Mouse (Mus musculus) midbrain, embryonic 14.5 days (tissue): ENCODE data around the gene Disp3. TPM values are rescaled to one million over a fixed set of nuclear protein-coding genes. Genes with fewer than 3 reads are reported as not detected.

Experiments
- ATAC-seq: fragments of 200-750 bp; cut with Nextera tagmentation; 2 replicates; pipeline ENCODE4 v1.8.0; 2017; ENCODE audit warnings: moderate number of reproducible peaks, moderate library complexity; ENCODE audit not compliant: low FRiP score, low TSS enrichment
- DNase-seq: peaks from one replicate; pipeline ENCODE4 v3.0.0-alpha.2; 2015
- H3K27ac ChIP-seq: fragments of 300-500 bp; sonication (generic); replicated peaks from 2 replicates; pipeline ENCODE4 v1.5.1; 2014; ENCODE audit warnings: mild to moderate bottlenecking, low read depth, low read length, moderate library complexity
- H3K27me3 ChIP-seq: fragments of 300-500 bp; sonication (generic); 2 replicates; pipeline ENCODE4 v1.6.1; 2014; ENCODE audit warnings: low read length, control low read depth, mixed read lengths; ENCODE audit not compliant: control insufficient read depth, insufficient read depth
- H3K36me3 ChIP-seq: fragments of 300-500 bp; sonication (generic); 2 replicates; pipeline ENCODE4 v1.6.1; 2014; ENCODE audit warnings: low read length, control low read depth; ENCODE audit not compliant: control insufficient read depth, insufficient read depth
- H3K4me1 ChIP-seq: fragments of 300-500 bp; sonication (generic); 2 replicates; pipeline ENCODE4 v1.6.1; 2014; ENCODE audit warnings: mild to moderate bottlenecking, antibody characterized with exemption, low read length, control low read depth; ENCODE audit not compliant: control insufficient read depth, insufficient read depth
- H3K4me2 ChIP-seq: fragments of 300-500 bp; sonication (generic); 2 replicates; pipeline ENCODE4 v1.6.1; 2014; ENCODE audit warnings: mild to moderate bottlenecking, low read length, moderate library complexity
- H3K4me3 ChIP-seq: fragments of 300-500 bp; sonication (generic); replicated peaks from 2 replicates; pipeline ENCODE4 v1.5.1; 2014; ENCODE audit warnings: low read depth, low read length
- H3K9ac ChIP-seq: fragments of 300-500 bp; sonication (generic); replicated peaks from 2 replicates; pipeline ENCODE4 v1.6.1; 2014; ENCODE audit warnings: mild to moderate bottlenecking, low read length, moderate library complexity
- H3K9me3 ChIP-seq: fragments of 300-500 bp; sonication (generic); 2 replicates; pipeline ENCODE4 v1.6.1; 2016; ENCODE audit warnings: low read length, control low read depth, mixed read lengths; ENCODE audit not compliant: control insufficient read depth
- WGBS: fragments of 180-500 bp; shearing (Covaris S2); extraction: QIAGEN DNeasy Blood & Tissue Kit; methylation state at CpG from one replicate; pipeline ENCODE4 v1.1.7; 2014; 5-methylcytosine and 5-hydroxymethylcytosine counted together
- polyA plus RNA-seq: library from polyadenylated mRNA; unstranded; fragments of >200 nt; fragmentation: Nextera tagmentation; extraction: Ambion mirVana; gene quantifications from 2 replicates; pipeline ENCODE4 v1.2.1, GENCODE M21; 2014

Gene Disp3
- 10.6 and 11.8 TPM in 2 replicates for polyA plus RNA-seq

DNA sequence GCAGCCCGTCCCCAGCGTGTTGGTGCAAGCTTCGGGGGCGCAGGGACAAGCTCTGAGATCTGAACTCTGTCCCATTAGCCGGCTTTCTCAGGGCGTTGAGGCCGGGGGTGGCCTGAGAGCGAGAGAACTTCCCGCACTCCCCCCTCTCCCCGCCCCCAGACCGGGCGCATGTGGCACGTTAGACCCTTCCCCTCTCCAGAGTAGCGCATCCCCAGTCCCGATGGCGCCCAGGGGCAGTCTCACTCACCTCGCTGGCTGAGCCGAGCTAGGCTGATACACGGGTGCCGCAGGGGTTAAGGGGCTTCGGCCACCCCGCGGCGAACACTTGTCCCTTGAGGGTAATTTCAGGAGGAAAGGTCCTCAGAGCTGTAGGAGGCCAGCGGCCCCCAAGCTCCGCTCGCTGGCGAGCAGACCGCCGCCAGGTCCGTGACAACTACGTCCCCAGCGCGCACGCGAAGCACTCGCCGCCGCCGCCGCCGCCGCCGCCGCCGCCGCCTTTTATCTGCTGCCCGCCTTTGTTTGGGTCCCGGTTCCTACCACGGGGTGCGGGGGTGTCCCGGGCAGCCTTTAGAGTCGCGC is at the start of gene Disp3:
Disp3 (minus strand) TSS at position 490 of the 579 bp plus-strand sequence.
- Histone ChIP-seq H3K9ac (peak within 1 kb of the TSS; percentile 86), H3K9me3 (no peaks in the 10 kb centered on the region), H3K27me3 (no peaks in the 10 kb centered on the region), H3K4me1 (peaks cover 59% of the 10 kb centered on the region), H3K36me3 (no peaks in the 10 kb centered on the region), H3K27ac (peak within 1 kb of the TSS; percentile 82), H3K4me3 (peak within 1 kb of the TSS; percentile 73), H3K4me2 (peak within 1 kb of the TSS; percentile 83)
- no peak for DNase-seq
- 1% methylated on average over 54 of the region's 54 CpGs for WGBS
- peak; percentile 54 for ATAC-seq

DNA sequence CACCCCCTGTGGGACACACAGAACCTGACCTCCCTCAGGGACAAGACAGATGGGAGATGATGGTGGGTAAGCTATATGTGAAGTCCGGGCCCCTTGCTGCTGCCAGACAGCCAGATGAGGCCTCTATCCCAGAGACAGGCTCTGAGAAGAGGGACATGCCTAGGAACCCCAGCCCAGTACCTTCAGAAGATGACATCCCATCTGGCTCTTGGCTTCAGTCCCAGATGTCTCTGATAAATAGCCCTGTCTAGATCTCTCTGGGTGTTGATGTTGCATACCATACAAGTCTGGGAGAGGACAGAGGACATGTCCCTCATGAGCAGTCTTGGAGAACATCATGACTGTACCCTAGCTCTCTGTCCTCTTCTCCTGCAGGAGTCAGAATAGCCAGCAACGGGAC is 42.5 kb upstream of the Disp3 start:
- DNase-seq (no peak), ATAC-seq (no peak)
- H3K27ac ChIP-seq: no peak overlapping the region
- peaks cover 43% of the 10 kb centered on the region for H3K4me1 ChIP-seq
- no peak overlapping the region for H3K4me3 ChIP-seq
- H3K9ac ChIP-seq: no peak overlapping the region
- no peaks in the 10 kb centered on the region for H3K9me3 ChIP-seq
- WGBS: 88% methylated on average over 2 of the region's 2 CpGs
- H3K36me3 ChIP-seq: no peaks in the 10 kb centered on the region
- H3K27me3 ChIP-seq: no peaks in the 10 kb centered on the region
- no peak overlapping the region for H3K4me2 ChIP-seq

DNA sequence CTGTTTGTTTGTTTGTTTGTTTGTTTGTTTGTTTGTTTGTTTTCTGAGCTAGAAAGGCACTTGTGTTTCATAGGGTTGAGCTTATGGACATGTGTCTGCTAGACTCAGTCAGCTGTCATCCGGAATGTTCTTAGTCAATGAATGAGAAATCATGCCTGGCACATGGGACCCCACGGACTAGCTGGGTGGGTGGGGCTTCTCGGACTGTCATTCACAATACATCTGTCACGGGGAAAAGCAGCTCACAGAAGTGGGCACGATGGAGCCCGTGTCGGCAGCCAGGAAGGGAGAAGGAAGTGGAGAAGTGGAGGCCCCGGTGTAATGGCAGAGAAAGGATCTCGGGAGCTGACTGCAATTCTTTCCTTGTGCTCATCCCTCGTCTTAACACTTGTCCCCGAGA is 41.7 kb upstream of the Disp3 start:
- H3K4me2 ChIP-seq: no peak overlapping the region
- peaks cover 44% of the 10 kb centered on the region for H3K4me1 ChIP-seq
- 15% methylated on average over 11 of the region's 11 CpGs for WGBS
- DNase-seq (peak; percentile 53), ATAC-seq (no peak)
- H3K4me3 ChIP-seq: no peak overlapping the region
- H3K9ac ChIP-seq: no peak overlapping the region
- H3K27ac ChIP-seq: peak overlapping the region; percentile 42; the same call in 1 of the 2 replicates
- H3K9me3 ChIP-seq: no peaks in the 10 kb centered on the region
- no peaks in the 10 kb centered on the region for H3K36me3 ChIP-seq
- H3K27me3 ChIP-seq: no peaks in the 10 kb centered on the region

DNA sequence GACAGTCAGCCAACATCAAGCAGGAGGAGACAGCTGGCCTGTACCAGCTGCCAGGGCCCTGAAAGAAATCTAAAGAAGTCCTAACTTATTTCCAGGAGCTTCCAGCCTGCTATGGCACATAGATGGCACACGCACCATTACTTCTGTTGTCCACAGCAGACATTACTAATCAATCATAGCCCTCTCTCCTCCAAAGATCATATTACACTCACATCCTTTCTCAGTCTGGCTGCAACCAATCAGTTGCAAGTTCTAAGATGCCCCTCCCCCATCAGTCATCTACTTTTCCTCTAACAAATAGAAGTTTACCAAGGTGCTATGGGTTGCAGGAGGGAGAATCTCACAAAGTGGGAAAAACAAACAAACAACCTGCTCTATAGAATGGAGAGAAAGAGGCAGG is 40.5 kb upstream of the Disp3 start:
- H3K27ac ChIP-seq: no peak overlapping the region

DNA sequence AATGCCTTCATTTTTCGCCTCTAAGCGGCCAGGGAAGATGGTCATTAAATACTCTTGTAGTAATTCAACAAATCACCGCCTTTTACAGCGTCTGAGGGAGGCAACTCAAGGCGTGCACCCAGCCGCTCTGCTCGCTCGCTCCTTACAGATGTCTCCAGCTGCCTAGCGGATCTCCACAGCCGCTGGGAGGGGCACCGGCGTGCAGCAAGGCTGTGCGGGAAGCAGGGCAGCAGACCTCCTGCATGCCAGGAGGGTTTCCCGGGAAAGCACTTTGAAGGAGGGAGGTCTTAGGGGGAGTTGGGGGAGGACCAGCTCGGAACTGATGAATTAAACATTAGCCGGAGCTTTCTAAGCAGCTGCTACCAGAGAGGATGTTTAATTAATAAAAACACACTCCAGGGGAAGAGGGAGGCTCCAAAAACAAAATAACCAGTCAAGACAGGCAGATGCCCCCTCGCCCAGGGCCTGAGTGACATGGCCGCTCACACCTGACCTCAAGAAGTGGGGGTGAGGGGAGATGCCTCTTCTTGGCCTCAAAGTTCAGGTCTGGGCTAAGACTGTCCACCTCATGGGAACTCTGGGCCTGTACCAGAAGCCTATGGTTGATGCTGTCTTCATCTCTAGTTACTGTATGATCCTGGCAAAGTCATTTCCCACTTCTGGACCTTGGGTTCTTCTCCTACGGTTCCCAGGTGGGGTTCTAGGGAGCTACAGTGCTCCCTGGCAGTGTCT is 39.7 kb upstream of the Disp3 start:
- peak; percentile 89 for ATAC-seq
- no peaks in the 10 kb centered on the region for H3K9me3 ChIP-seq
- H3K27ac ChIP-seq: peak overlapping the region; percentile 76
- peaks cover 45% of the 10 kb centered on the region for H3K4me1 ChIP-seq
- no peaks in the 10 kb centered on the region for H3K27me3 ChIP-seq
- H3K4me2 ChIP-seq: peak overlapping the region; percentile 39
- peak; percentile 90 for DNase-seq
- no peak overlapping the region for H3K4me3 ChIP-seq
- no peaks in the 10 kb centered on the region for H3K36me3 ChIP-seq
- no peak overlapping the region; the same call in 1 of the 2 replicates for H3K9ac ChIP-seq
- WGBS: 5% methylated on average over 19 of the region's 19 CpGs

More for the DNA sequence above, 40.5 kb upstream of the Disp3 start:
- Histone ChIP-seq H3K4me3 (no peak overlapping the region), H3K9ac (no peak overlapping the region), H3K4me2 (no peak overlapping the region), H3K4me1 (peaks cover 44% of the 10 kb centered on the region), H3K27me3 (no peaks in the 10 kb centered on the region), H3K9me3 (no peaks in the 10 kb centered on the region), H3K36me3 (no peaks in the 10 kb centered on the region)
- ATAC-seq: no peak
- no peak for DNase-seq
- WGBS: 100% methylated on average over 1 of the region's 1 CpGs

DNA sequence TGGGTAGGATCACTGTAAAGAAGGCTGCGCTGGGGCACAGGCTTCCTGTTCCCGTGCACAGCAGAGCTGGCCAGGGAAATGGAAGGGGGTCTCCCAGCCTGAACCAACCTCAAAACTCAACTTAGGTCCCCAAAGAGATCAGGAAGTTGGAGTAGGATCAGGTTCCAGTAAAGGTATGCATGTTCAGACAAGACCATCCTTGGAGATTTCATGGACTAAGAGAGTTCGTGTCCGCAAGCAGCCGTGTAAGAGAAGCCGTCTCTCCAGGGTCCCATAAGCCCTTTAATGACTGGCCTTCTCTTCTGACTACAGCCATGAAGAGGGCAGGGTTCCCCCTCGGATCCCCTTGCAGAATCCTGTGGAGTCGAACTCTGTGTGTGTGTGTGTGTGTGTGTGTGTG is 39.0 kb upstream of the Disp3 start:
- H3K4me3 ChIP-seq: no peak overlapping the region
- ATAC-seq: peak; percentile 13; the same call in 1 of the 2 replicates
- WGBS: 27% methylated on average over 8 of the region's 8 CpGs
- H3K36me3 ChIP-seq: no peaks in the 10 kb centered on the region
- peaks cover 51% of the 10 kb centered on the region for H3K4me1 ChIP-seq
- no peak for DNase-seq
- no peaks in the 10 kb centered on the region for H3K9me3 ChIP-seq
- H3K27me3 ChIP-seq: no peaks in the 10 kb centered on the region
- H3K4me2 ChIP-seq: peak overlapping the region; percentile 39
- H3K27ac ChIP-seq: peak overlapping the region; percentile 76
- H3K9ac ChIP-seq: no peak overlapping the region; the same call in 1 of the 2 replicates

DNA sequence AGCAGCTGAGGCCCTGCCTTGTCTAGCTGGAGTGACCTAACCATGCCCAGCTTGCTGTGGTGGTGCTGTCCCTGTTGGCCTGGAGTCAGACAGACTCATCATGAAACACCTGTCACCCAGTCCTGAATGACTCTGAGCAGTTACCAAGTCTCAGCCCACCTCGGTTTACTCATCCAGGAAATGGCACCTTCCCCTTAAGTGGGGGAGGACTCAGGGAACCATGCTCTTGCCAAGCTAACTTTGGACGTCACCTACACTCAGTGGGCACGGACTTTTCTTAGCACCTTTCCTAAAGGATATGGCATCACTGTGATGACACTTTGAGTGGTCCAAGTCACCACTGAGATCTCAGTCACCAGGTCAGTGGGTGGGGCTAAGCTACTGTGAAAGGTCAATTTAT is 38.2 kb upstream of the Disp3 start:
- H3K27ac ChIP-seq: no peak overlapping the region
- 94% methylated on average over 3 of the region's 3 CpGs for WGBS
- no peak overlapping the region for H3K9ac ChIP-seq
- peaks cover 60% of the 10 kb centered on the region for H3K4me1 ChIP-seq
- H3K9me3 ChIP-seq: no peaks in the 10 kb centered on the region
- no peak overlapping the region for H3K4me3 ChIP-seq
- no peaks in the 10 kb centered on the region for H3K27me3 ChIP-seq
- no peak overlapping the region for H3K4me2 ChIP-seq
- DNase-seq (no peak), ATAC-seq (no peak)
- no peaks in the 10 kb centered on the region for H3K36me3 ChIP-seq

DNA sequence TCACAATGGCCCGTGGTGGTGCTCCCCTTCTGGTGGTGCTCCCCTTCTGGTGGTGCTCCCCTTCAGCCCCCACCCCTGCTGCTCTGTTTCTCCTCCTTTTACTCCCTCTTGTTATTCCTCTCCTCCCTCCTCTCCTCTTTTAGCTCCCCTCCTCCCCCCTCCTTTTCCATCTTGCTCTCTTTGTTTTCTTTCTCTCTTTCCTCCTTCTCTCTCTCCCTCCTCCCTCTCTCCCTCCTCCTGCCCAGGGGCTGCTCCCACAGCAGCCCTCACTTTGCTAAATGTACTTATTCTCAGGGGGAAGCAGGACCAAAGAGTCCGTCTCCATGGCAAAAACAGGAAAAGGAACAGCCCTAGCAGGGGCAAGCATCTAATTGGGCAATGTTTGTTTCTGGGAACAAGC is 37.3 kb upstream of the Disp3 start:
- peaks cover 58% of the 10 kb centered on the region for H3K4me1 ChIP-seq
- DNase-seq (no peak), ATAC-seq (no peak)
- H3K4me2 ChIP-seq: no peak overlapping the region
- WGBS: 31% methylated on average over 2 of the region's 2 CpGs
- no peaks in the 10 kb centered on the region for H3K36me3 ChIP-seq
- no peak overlapping the region for H3K4me3 ChIP-seq
- no peaks in the 10 kb centered on the region for H3K9me3 ChIP-seq
- H3K27me3 ChIP-seq: no peaks in the 10 kb centered on the region
- H3K27ac ChIP-seq: no peak overlapping the region
- H3K9ac ChIP-seq: no peak overlapping the region

DNA sequence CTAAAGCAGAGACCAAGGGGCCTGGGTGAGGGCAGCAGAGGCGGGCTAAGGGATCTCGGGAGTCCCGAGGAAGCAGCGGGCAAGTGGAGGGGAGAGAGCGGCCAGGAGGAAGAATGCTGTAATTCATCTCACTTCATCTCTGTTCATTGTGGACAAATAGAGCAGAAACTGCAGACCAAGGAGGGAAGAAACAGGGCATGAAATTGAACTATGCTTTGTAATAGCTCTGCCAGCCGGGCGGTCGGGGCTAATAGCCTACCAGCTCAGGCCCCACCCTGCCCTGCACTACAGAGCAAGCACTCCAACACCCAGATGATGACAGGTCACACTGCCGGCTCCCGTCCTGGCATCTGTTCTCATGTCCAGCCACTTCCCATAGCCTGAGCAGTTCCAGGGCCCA is 34.4 kb upstream of the Disp3 start:
- ATAC-seq (no peak), DNase-seq (peak; percentile 38)
- peak overlapping the region; percentile 21; the same call in 1 of the 2 replicates for H3K27ac ChIP-seq

More for the DNA sequence above, 34.4 kb upstream of the Disp3 start:
- Histone ChIP-seq H3K9ac (no peak overlapping the region), H3K36me3 (no peaks in the 10 kb centered on the region), H3K4me1 (peaks cover 41% of the 10 kb centered on the region), H3K4me2 (no peak overlapping the region), H3K9me3 (no peaks in the 10 kb centered on the region), H3K27me3 (no peaks in the 10 kb centered on the region), H3K4me3 (no peak overlapping the region)
- 17% methylated on average over 10 of the region's 10 CpGs for WGBS
